Mouse (Mus musculus): ENCODE data around the gene 4933436I01Rik.

The 4933436I01Rik gene

DNA sequence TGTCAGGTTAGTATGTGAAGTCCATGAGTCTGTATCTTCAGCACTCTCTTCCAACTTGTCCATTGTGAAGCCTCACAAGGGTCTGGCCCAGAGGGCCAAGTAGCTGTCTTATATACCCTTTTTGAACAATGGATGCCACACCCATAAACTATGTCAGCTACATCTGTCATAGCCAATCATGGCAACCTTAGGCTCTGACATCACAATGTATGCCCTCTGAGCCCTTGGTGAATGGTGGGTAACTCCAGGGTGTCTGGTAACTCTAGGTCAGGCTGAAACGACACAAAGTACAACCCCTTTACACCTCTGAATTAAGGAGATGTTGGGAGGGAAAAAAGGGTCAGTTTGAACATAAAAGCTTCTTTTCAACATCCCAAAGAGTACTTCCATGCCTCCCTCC, at the start of gene 4933436I01Rik:
Gene 4933436I01Rik, minus strand, starts transcription at position 101 of the 400 bp plus-strand sequence.
- no peak for DNase-seq (ENCODE audit: low read depth, low spot score)

DNA sequence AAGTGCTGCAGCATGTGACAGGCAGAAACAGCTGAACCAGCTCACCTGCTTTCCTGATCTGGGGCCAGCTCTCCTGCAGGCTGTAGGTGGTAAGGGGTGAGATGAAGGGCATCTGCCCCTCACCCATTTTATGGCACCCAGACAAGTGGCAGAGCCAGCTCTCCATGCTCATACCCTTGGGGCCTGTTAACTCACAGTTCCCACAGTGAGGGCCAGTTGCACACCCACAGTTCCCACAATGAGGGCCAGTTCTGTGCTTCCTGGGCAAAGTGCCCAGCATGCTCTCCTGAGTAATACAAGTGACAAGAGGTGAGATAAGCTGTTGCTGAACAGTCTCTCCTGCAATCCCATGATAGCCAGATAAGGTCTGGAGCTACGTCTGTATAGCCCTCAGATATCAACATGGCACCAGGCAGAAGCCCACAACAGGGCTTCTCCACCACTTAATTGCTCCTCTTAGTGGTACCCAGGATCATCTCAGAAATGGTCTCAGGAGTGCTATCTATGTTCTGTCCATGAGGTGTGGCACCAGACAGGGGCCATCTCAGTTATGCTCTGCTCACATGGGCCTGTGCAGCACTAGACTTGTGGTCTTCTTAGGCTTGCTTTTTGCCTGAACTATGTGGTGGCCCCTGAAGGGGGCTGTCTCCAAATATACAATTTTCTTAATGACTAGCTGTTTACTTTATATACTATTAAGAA, 3.7 kb upstream of the 4933436I01Rik start:
- no peak for DNase-seq (ENCODE audit: low read depth, low spot score)

DNA sequence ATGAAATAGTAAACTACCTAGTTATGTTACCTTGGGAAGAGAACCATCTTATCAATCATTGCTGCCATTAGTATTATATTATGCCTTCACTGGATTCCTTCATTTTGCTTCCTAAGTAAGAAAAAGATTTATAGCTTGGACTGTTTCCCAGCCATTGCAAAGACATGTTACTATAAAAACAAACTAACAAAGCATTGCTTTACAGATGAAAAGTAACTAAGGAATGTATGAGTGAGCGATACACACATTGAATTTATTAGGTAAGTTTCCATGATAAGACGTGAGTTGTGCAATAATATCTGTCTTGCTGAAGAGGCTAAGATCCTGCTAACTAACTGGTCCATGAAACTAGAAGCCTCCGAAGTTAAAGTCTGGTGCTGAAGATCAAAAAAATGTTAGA, 37.8 kb downstream of the 4933436I01Rik start:
- DNase-seq (ENCODE audit: low read depth, low spot score) = no peak
